9 mouse cellular contexts compared by ENCODE assay signal in genomic region chr3:69177168-69177797, GRCm38 (mm10). TPM values are rescaled to one million over a fixed set of nuclear protein-coding genes. Genes with fewer than 3 reads are reported as not detected.
A peak's percentile ranks its signal among the peaks of the same experiment; 100 is the strongest.
DNase-seq lines count a peak whose midpoint lies in the region.
"Had no signal": no experiment of that assay in that cellular context is flagged by ENCODE, and none has a peak within 500 bp of the region (broad histone marks: within the 10 kb centered on the region; RNA-seq: fewer than 3 reads in every experiment).

No protein-coding gene starts in this region.

- DNase-seq in left cerebral cortex, postnatal 4 days, result peak; percentile 8
- no peak for DNase-seq in left cerebral cortex, adult 11 months (ENCODE audit: low spot score)
- DNase-seq in adrenal gland, postnatal 10 days, result peak; percentile 9
- DNase-seq in induced T-regulatory cell, adult 2 months (ENCODE audit: low read depth), result peak; percentile 78
- DNase-seq in thymus, postnatal 14 days, result peak; percentile 85
- DNase-seq in gastrocnemius, adult 8-10 months (ENCODE audit: low spot score in 2 of 2), result no peak
- no peak for DNase-seq in gastrocnemius, postnatal 4 days (ENCODE audit: low spot score in 2 of 2)
- DNase-seq: gastrocnemius, postnatal 10 days; right cerebral cortex, adult 18-20 months had no signal

- intact Hi-C loops in left cerebral cortex, postnatal 4 days (cut with DNase I), result no loop called here

RNA-seq across cellular contexts. Expression of gene Arl14, which starts 44.9 kb away (rescaled TPM):
- total RNA-seq in left cerebral cortex, postnatal 4 days (2021), result not detected
- not detected for total RNA-seq in adrenal gland, postnatal 10 days (2021)
- not detected for total RNA-seq in gastrocnemius, adult 8-10 months (2022)
- not detected for total RNA-seq in gastrocnemius, postnatal 4 days (2021)
- total RNA-seq: gastrocnemius, postnatal 10 days had no signal

RNA-seq across cellular contexts. Expression of gene Kpna4, which starts 50.4 kb away (rescaled TPM):
- total RNA-seq in left cerebral cortex, postnatal 4 days (2021), result 100 to 1,000 TPM in 1 of 2 experiments, 10 to 100 TPM in 1; 85.8 to 101 TPM
- total RNA-seq in adrenal gland, postnatal 10 days (2021), result 10 to 100 TPM; 52.9 to 61.2 TPM
- 100 to 1,000 TPM; 121 to 151 (median 135) TPM for total RNA-seq in gastrocnemius, adult 8-10 months (2022)
- 10 to 100 TPM; 57.2 to 60.5 TPM for total RNA-seq in gastrocnemius, postnatal 4 days (2021)

Comparison
In these comparisons a context has a peak if more than half of its experiments do, and no peak if none do; other contexts are left out.
1. DNase-seq: peak in left cerebral cortex, postnatal 4 days (single experiment), adrenal gland, postnatal 10 days (single experiment), induced T-regulatory cell, adult 2 months (single experiment) and thymus, postnatal 14 days (single experiment); none in left cerebral cortex, adult 11 months (single experiment), gastrocnemius, adult 8-10 months (0 of 2) and gastrocnemius, postnatal 4 days (0 of 2).